Mouse (Mus musculus): ENCODE measurements at regions not wholly inside any gene's neighbourhood (a gene's known extent, or its start where the extent isn't known, plus 50 kb on each side); places are given as distances from the start of the nearest gene placed in this dataset.

DNA sequence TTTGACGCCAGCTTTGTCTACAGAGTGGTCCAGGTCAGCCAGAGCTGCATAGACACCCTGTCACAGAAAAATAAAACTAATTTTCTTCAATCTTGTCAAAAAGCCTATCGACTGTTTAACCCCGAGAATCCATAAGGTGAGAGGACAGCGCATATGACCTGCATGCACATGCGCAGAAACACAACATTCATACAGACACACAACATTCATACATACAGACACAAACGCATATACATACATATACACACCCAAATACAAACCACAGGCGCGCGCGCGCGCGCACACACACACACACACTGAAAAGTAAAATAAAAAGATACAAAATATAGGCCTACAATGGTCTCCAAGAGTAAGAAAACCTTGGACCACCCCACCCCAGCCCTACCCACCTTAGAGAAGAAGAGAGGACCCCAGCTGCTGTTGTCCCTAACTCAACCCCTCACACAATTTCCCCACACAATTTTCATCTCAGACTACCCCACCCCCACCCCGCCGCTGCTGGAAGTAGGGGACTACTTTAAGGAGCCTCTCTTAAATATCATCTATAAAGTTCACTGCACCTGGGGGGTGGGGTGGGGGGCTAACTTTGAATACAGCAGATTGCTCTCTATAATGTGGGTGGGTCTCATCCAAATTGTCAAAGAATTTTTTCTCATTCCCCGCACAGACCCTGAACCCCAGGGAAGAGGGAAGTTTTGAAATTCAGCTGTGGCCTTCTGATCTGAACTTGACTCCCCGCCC, 52.2 kb upstream of the Chd2 start:
- ATAC-seq (ENCODE audit: poor library complexity, severe bottlenecking), result no peak

- ATAC-seq (ENCODE audit: poor library complexity, severe bottlenecking), result no peak
These were observed 51.2 kb upstream of the Chd2 start for GRCm38 (mm10) chr7:73592857-73593256.
